Mouse (Mus musculus) T-helper 17 cell (primary cell): Measurements from ENCODE around the gene Gpr176.

Experiments used
- in situ Hi-C, 2 experiments: fragments of 300-600 bp; cut with MboI, MseI; formaldehyde crosslinking; loops; 1 replicate in 1 of 2; 2 replicates in 1 of 2; pipeline ENCODE4 v1.15.1; 2025; ENCODE audit warnings: high pct_unique_total_duplicates in 2 of 2

Gpr176 gene

GRCm38 (mm10) chr2:118373572-118374279 is 507 bp upstream of the Gpr176 start:
- in situ Hi-C loops = no loop called here

DNA sequence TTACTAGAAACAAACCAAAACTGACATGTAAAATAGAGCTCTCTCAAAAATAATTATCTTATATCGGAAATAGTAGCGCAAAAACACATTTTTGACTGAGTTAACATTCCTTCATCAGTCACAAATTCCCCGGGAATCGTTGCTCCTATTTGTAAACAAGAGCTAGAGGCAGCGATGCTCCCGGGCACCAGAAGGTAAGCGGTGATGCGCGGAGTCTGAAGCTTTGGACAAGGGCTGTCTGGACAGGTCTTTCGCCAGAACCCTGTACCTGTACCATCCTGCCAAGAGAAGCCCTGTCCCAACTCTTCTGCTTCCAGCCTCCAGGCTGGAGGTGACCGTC is 688 bp downstream of the Gpr176 start:
- in situ Hi-C loops = no loop called here

DNA sequence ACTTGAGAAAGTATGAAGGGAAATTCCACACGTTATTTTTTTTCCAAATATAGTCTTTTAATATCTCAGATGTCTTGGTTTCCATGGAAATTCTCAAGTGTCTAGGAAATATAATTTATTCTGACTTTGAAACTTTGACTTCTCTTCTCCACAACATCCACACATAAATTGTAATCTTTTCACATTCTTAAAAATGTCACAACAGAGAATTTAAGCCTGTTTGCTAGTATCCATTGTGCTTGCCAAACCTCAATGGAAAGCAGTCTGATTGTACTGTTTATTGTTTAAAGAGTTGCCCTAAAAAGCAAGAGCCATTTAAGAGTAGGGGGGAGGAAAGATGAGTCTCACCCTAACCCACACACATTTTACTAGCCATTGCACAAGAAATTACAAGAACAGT is 1.4 kb downstream of the Gpr176 start:
- in situ Hi-C loops = no loop called here

- in situ Hi-C loops = no loop called here
Measured at GRCm38 (mm10) chr2:118355138-118355719, 18.0 kb downstream of the Gpr176 start.

GRCm38 (mm10) chr2:118353916-118354403 is 19.3 kb downstream of the Gpr176 start:
- in situ Hi-C loops = no loop called here

DNA sequence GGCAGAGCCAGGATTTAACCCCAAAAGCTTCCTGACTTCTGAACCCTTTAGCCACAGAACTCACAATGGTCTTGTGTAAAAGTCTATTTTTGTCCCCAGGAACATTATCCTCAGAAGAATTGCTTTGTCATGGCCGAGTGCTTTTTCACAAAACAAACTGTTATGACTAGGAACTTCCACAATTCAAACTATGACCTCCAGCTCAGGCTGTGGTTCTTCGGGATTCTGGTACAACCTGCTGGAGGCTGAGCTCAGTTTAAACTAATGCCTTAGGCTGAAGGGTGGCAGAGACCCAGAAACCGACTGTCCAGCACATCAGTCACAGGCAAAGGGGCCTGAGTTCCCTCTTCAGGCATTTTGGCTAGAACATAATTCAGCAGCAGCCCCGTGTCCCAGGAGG is 19.7 kb downstream of the Gpr176 start:
- in situ Hi-C loops = no loop called here

- in situ Hi-C loops = no loop called here
Measured at GRCm38 (mm10) chr2:118345535-118345934, 27.7 kb downstream of the Gpr176 start.

- in situ Hi-C loops = no loop called here
Measured at GRCm38 (mm10) chr2:118343897-118344296, 29.3 kb downstream of the Gpr176 start.

GRCm38 (mm10) chr2:118341295-118341694 is 31.9 kb downstream of the Gpr176 start:
- in situ Hi-C loops = no loop called here

DNA sequence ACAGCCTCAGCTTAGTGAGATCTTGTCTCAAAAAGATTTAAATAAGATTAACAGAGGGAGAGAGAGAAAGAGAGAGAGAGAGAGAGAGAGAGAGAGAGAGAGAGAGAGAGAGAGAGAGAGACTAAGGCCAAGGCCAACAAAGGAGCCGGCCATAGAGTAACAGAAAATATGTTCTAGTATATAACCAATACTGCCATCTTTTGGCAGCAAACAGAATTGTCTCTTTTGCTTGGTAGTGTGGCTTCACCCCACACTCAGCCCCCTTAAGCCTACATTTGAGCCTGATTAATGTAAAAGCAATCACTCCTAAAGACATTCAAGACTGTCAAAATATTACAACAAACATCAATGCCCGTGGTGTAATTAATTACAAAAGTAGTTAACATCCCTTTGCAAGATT is 37.1 kb downstream of the Gpr176 start:
- in situ Hi-C loops = no loop called here

GRCm38 (mm10) chr2:118322663-118323062 is 50.6 kb downstream of the Gpr176 start:
- in situ Hi-C loops = no loop called here

- in situ Hi-C loops = no loop called here
Measured at GRCm38 (mm10) chr2:118321804-118322203, 51.4 kb downstream of the Gpr176 start.

- in situ Hi-C loops = no loop called here
Measured at GRCm38 (mm10) chr2:118321094-118321493, 52.1 kb downstream of the Gpr176 start.

DNA sequence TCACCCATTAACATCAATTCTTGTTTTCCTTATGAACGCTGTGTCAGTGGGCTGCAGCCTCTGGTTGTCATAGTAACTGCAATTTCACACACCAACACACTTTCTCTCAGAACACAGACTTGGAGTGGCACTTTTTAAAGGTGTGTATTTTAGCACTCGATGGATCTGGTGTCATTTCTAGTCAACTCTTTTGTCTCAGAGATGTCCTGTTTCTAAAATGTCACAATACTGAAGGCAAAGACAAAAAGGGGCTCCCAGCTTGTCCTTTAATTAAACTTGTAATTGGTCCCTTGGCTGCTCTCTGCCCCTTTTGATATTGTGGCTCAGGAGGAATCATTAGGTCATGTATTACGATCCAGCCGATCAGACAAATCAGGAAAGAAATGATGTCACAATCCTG is 52.7 kb downstream of the Gpr176 start:
- in situ Hi-C loops = no loop called here

GRCm38 (mm10) chr2:118319176-118319575 is 54.0 kb downstream of the Gpr176 start:
- in situ Hi-C loops = no loop called here

DNA sequence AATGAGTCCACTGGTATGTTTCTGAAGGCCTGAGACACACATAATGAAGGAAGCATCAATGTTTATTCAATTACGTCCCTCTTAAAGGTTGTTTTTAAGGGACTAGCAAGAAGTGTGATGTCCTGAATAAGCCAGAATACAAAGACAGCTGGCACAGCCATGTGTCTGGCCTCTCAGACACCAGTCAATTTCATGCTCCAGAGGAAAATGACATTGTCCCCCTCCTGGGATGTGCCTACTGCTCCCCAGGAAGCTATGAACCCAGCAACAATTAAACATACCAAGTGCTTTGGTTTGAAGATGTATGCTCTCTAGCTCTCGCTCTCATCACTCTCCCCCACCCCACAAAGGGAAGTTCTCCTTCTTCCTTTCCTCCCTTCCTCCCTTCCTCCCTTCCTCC is 56.3 kb downstream of the Gpr176 start:
- in situ Hi-C loops = no loop called here

DNA sequence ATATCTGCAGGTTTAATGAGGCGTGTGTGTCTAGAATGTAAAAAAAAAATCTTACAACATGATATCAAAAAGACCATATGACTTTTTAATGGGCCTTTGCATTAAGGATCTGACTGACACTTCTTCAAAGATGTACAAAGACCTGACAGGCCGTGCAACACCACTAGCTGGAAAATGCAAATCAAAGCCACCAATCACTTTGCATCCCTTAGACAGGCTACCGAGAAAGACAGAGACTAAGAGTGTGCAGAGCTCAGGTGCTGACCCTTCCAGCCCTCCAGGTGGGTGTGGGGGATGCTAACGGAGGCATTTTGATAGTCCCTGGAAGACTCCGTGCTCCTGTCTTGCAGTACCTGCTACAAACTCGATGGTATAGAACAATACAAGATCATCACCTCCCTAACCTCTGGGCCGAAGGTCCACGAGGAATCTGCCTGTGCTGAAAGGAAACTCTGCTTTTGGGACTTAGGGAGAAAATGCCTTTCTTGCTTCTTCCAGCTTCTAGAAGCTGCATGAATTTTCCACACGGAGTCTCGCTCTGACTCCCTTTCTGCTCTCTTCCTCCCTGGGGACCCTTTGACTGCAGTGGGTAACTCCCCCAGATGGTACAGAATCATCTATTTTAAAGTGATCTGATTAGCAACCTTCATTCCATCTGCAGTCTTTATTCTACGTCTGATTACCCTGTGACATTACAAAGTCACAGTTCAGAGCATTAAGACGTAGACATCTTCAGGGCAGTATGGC is 57.4 kb downstream of the Gpr176 start:
- in situ Hi-C loops = no loop called here

GRCm38 (mm10) chr2:118307561-118307960 is 65.7 kb downstream of the Gpr176 start:
- in situ Hi-C loops = no loop called here

- in situ Hi-C loops = no loop called here
Measured at GRCm38 (mm10) chr2:118306966-118307365, 66.3 kb downstream of the Gpr176 start.

GRCm38 (mm10) chr2:118306522-118306895 is 66.7 kb downstream of the Gpr176 start:
- in situ Hi-C loops = no loop called here

DNA sequence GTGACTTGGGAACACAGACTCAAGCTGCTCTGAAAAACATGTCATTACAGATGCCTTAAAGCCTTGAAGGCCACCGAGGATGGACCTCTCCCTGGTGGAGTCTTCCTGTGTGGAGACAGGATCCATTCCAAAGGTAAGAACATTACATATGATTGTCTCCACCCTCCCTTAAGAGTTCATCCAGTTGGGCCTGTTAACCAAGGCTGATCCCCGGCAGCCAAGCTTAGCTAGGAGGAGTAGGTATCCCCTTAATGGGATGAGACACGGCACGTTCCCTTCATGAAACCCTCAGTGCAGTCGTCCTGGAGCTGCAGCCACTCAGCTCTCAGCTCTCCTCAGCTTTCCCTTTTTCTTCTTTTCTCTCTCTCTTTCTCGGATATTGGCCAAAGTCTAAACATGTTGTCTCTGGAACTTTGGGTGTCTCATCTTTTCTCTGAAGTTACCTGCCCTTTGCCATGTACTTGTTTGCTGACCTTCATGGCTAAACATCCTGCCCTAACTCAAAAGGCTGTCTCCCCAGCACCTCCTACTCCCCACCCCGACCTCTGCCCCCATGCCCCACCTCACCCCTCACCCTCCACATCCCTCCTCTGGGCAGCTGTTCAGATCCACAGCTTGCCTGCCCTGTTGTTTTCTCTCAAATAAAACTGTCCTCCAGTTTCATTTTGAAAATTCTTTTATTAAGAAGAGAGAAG is 67.2 kb downstream of the Gpr176 start:
- in situ Hi-C loops = no loop called here

DNA sequence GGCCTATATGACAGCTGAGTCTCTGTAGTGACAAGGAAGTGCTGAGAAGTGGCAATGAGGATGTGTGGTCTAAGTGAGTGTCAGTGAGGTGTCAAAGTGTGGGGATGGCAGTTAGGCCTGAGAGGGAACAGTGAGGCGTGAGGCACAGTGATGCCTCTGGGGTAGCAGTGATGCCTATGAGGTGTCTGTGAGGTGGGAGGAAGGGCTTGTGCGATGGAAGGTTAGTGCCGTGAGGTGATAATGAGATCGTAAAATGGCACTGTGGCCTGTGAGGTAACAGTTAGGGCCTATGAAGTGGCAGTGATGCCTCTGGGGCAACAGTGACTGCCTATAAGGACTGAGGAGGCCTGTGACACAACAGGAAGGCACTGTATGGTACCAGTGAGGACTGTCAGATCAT is 69.8 kb downstream of the Gpr176 start:
- in situ Hi-C loops = no loop called here
